18 mouse cellular contexts compared by ENCODE assay signal in the genomic region with DNA sequence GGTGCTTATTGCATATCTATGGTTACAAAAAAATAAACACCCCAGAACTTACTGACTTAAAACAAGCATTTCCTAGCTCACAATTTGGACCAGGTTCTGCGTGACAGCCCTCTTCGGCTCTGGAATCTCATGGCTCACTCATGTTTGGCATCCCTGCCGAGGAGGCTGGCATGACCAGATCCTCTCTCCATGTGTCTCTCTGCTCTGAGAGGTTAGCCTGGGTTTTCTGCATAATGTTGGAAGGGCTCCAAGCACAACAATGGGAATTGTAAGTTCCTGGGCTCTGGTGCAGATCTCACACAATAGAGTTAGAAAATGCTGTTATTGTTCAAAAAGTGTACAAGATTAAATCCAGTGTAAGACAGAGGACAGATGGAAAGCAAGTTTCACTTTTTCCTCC. TPM values are rescaled to one million over a fixed set of nuclear protein-coding genes. Genes with fewer than 3 reads are reported as not detected.
DNase-seq lines count a peak whose midpoint lies in the region; ATAC-seq and TF ChIP-seq lines count a peak whose summit lies in the region.
"Had no signal": no experiment of that assay in that cellular context is flagged by ENCODE, and none has a peak within 500 bp of the region (broad histone marks: within the 10 kb centered on the region; RNA-seq: fewer than 3 reads in every experiment).

No protein-coding gene starts in this region.

- no peak overlapping the region for H3K9ac ChIP-seq in embryonic facial prominence, embryonic 14.5 days (ENCODE audit: low read depth, low read length)
- H3K9ac ChIP-seq: liver, embryonic 13.5 days; neural tube, embryonic 12.5 days had no signal

- TF ChIP-seq CTCF in layer of hippocampus, adult 2 months (conservative IDR thresholded peaks at IDR 0.05) = no peak

- no peaks in the 10 kb centered on the region for H3K27me3 ChIP-seq in embryonic facial prominence, embryonic 14.5 days (replicated peaks; ENCODE audit: control insufficient read depth, insufficient read depth, low read length)
- no peaks in the 10 kb centered on the region for H3K27me3 ChIP-seq in embryonic facial prominence, embryonic 10.5 days (replicated peaks; ENCODE audit: low read depth, poor library complexity, severe bottlenecking)
- H3K27me3 ChIP-seq: liver, embryonic 13.5 days; neural tube, embryonic 12.5 days had no signal

- no peaks in the 10 kb centered on the region for H3K9me3 ChIP-seq in embryonic facial prominence, embryonic 14.5 days (ENCODE audit: control insufficient read depth, low read length)
- no peaks in the 10 kb centered on the region for H3K9me3 ChIP-seq in embryonic facial prominence, embryonic 10.5 days
- H3K9me3 ChIP-seq: liver, embryonic 13.5 days; neural tube, embryonic 12.5 days had no signal

- no peaks in the 10 kb centered on the region for H3K4me1 ChIP-seq in embryonic facial prominence, embryonic 14.5 days (ENCODE audit: control insufficient read depth, insufficient read depth, low read length)
- H3K4me1 ChIP-seq in embryonic facial prominence, embryonic 10.5 days = no peaks in the 10 kb centered on the region
- H3K4me1 ChIP-seq: neural tube, embryonic 12.5 days had no signal

- no peak for ATAC-seq in embryonic facial prominence, embryonic 14.5 days (ENCODE audit: low read depth)
- ATAC-seq: hindbrain, postnatal 0 days had no signal

- no peak overlapping the region for H3K4me2 ChIP-seq in embryonic facial prominence, embryonic 14.5 days (ENCODE audit: low read depth, low read length)
- H3K4me2 ChIP-seq: heart, embryonic 11.5 days; liver, embryonic 13.5 days; neural tube, embryonic 12.5 days had no signal

- 48% methylated on average over 3 of the region's 3 CpGs for WGBS in embryonic facial prominence, embryonic 14.5 days
- WGBS in embryonic facial prominence, embryonic 10.5 days = 81% methylated on average over 3 of the region's 3 CpGs

- H3K36me3 ChIP-seq in embryonic facial prominence, embryonic 14.5 days (ENCODE audit: control insufficient read depth, insufficient read depth, low read length) = no peaks in the 10 kb centered on the region
- H3K36me3 ChIP-seq in embryonic facial prominence, embryonic 10.5 days (replicated peaks) = no peaks in the 10 kb centered on the region
- H3K36me3 ChIP-seq: liver, embryonic 13.5 days; neural tube, embryonic 12.5 days had no signal

- H3K4me3 ChIP-seq in embryonic facial prominence, embryonic 14.5 days (ENCODE audit: low read depth, low read length) = no peak overlapping the region
- H3K4me3 ChIP-seq in embryonic facial prominence, embryonic 10.5 days = no peak overlapping the region
- H3K4me3 ChIP-seq in layer of hippocampus, adult 2 months = no peak overlapping the region
- H3K4me3 ChIP-seq: liver, embryonic 13.5 days; neural tube, embryonic 12.5 days had no signal

- no peak overlapping the region for H3K27ac ChIP-seq in embryonic facial prominence, embryonic 14.5 days (replicated peaks; ENCODE audit: low read depth, low read length)
- H3K27ac ChIP-seq in embryonic facial prominence, embryonic 10.5 days (replicated peaks) = no peak overlapping the region
- peak overlapping the region; percentile 16 for H3K27ac ChIP-seq in layer of hippocampus, adult 2 months
- H3K27ac ChIP-seq: hindbrain, postnatal 0 days; liver, embryonic 13.5 days; neural tube, embryonic 12.5 days had no signal

- DNase-seq in embryonic facial prominence, embryonic 14.5 days (ENCODE audit: low spot score) = peak; percentile 45
- no peak for DNase-seq in embryonic facial prominence, embryonic 10.5 days (ENCODE audit: low spot score)
- DNase-seq in MN1 (ENCODE audit: low spot score) = peak; percentile 70
- DNase-seq in cerebellum, adult 18-20 months = peak; percentile 68 to 72
- DNase-seq in layer of hippocampus, adult 2 months (ENCODE audit: low spot score in 2 of 2) = peak; percentile 33 to 48
- no peak for DNase-seq in lung, postnatal 14 days
- DNase-seq in urinary bladder, postnatal 36 days (ENCODE audit: low spot score in 2 of 2) = no peak
- DNase-seq in testis, postnatal 10 days (ENCODE audit: low spot score) = no peak
- DNase-seq: adrenal gland, adult 2 months; gastrocnemius, postnatal 14 days; heart, postnatal 36 days; kidney, adult 8-10 months; left cerebral cortex, postnatal 4 days; liver, embryonic 13.5 days; thymus, adult 2 months had no signal

RNA-seq across cellular contexts. Expression of gene U2surp, which starts 19.3 kb away (rescaled TPM):
- 97.0 and 108 TPM in 2 replicates for polyA plus RNA-seq in embryonic facial prominence, embryonic 14.5 days (2014; fragmentation: Nextera tagmentation; extraction: Ambion mirVana)
- 123 and 134 TPM in 2 replicates for polyA plus RNA-seq in embryonic facial prominence, embryonic 10.5 days (2016; fragmentation: Nextera tagmentation; extraction: Ambion mirVana)
- 10 to 100 TPM; 71.1 to 74.4 TPM for total RNA-seq in layer of hippocampus, adult 2 months (2021)

RNA-seq across cellular contexts. Expression of gene Paqr9, which starts 28.3 kb away (rescaled TPM):
- polyA plus RNA-seq in embryonic facial prominence, embryonic 14.5 days (2014; fragmentation: Nextera tagmentation; extraction: Ambion mirVana) = 0.41 and 0.47 TPM in 2 replicates
- 0.16 and 0.19 TPM in 2 replicates for polyA plus RNA-seq in embryonic facial prominence, embryonic 10.5 days (2016; fragmentation: Nextera tagmentation; extraction: Ambion mirVana)
- total RNA-seq in layer of hippocampus, adult 2 months (2021) = 10 to 100 TPM; 45.9 to 47.6 TPM

Comparison
In these comparisons a context has a peak if more than half of its experiments do, and no peak if none do; other contexts are left out.
1. DNase-seq: peak in embryonic facial prominence, embryonic 14.5 days (single experiment), MN1 (single experiment), cerebellum, adult 18-20 months (2 of 2) and layer of hippocampus, adult 2 months (2 of 2); none in embryonic facial prominence, embryonic 10.5 days (single experiment), lung, postnatal 14 days (single experiment), urinary bladder, postnatal 36 days (0 of 2) and testis, postnatal 10 days (single experiment).